In genomic region chr16:77076954-77077735, GRCm38 (mm10) we compare ENCODE assay signal across 11 mouse cellular contexts.
DNase-seq lines count a peak whose midpoint lies in the region; ATAC-seq and TF ChIP-seq lines count a peak whose summit lies in the region.
"Had no signal": no experiment of that assay in that cellular context is flagged by ENCODE, and none has a peak within 500 bp of the region (broad histone marks: within the 10 kb centered on the region; RNA-seq: fewer than 3 reads in every experiment).

No protein-coding gene starts in this region.

- no peak overlapping the region for H3K4me3 ChIP-seq in CH12.LX (replicated peaks in 1 of 3; ENCODE audit: low read depth in 2 of 3, low read length in 2 of 3, poor library complexity in 1 of 3)

- no peak overlapping the region for H3K27ac ChIP-seq in CH12.LX (ENCODE audit: insufficient read depth, low read depth)
- H3K27ac ChIP-seq: liver, embryonic 14.5 days had no signal

- H3K9me3 ChIP-seq in CH12.LX (replicated peaks; ENCODE audit: low read length), result no peaks in the 10 kb centered on the region

- TF ChIP-seq POLR2A in CH12.LX (IDR thresholded peaks at IDR 0.05; ENCODE audit: low read depth, low read length), result no peak

- dilution Hi-C loops in CH12.LX (cut with MboI; ENCODE audit: extremely low pct_ligation_motif_present, extremely low pct_unique_long_range_greater_than_20kb, low sequenced_read_pairs), result no loop called here

- TF ChIP-seq RAD21 in CH12.LX (IDR thresholded peaks at IDR 0.05; ENCODE audit: low read depth, low read length), result no peak

- H3K4me1 ChIP-seq in CH12.LX (ENCODE audit: control insufficient read depth in 1 of 2, insufficient read depth in 2 of 2), result peaks cover 0 to 4% of the 10 kb centered on the region in 2 experiments; a peak in 2 of 4 replicates

- peaks cover 34 to 66% of the 10 kb centered on the region in 2 experiments for H3K36me3 ChIP-seq in CH12.LX (replicated peaks in 1 of 2; ENCODE audit: control insufficient read depth in 1 of 2, insufficient read depth in 1 of 2, low read length in 1 of 2)

- DNase-seq in cerebellum, postnatal 4 days (ENCODE audit: low spot score in 2 of 2), result no peak
- DNase-seq in CH12.LX (ENCODE audit: extremely low read depth), result peak; percentile 26
- peak; percentile 67 to 70 for DNase-seq in cerebellum, postnatal 25 days
- DNase-seq in left cerebral cortex, adult 8-10 months (ENCODE audit: low spot score in 2 of 2), result peak; percentile 25 to 31
- DNase-seq in ovary, postnatal 14 days (ENCODE audit: low spot score), result no peak
- DNase-seq in kidney, adult 18-20 months, result no peak
- no peak for DNase-seq in urinary bladder, adult 2 months (ENCODE audit: low spot score)
- DNase-seq: midbrain, embryonic 14.5 days had no signal

- no peak for TF ChIP-seq EP300 in CH12.LX (IDR thresholded peaks at IDR 0.05; ENCODE audit: low read length)

- ATAC-seq in cerebellum, adult (ENCODE audit: insufficient number of reproducible peaks, low FRiP score, low TSS enrichment), result peak; percentile 88
- ATAC-seq: intestine, embryonic 16.5 days had no signal

- no peak for TF ChIP-seq CTCF in CH12.LX (conservative IDR thresholded peaks at IDR 0.05 in 1 of 2, IDR thresholded peaks at IDR 0.05 in 1 of 2; ENCODE audit: low read depth in 2 of 2, low read length in 2 of 2)

- H3K79me2 ChIP-seq in CH12.LX (replicated peaks; ENCODE audit: control insufficient read depth, extremely low read depth, insufficient read depth, poor library complexity, severe bottlenecking), result no peaks in the 10 kb centered on the region

- no peak overlapping the region for H3K9ac ChIP-seq in CH12.LX (ENCODE audit: insufficient read depth, low read depth)
- H3K9ac ChIP-seq: liver, embryonic 14.5 days had no signal

- H3K4me2 ChIP-seq in CH12.LX (ENCODE audit: insufficient read depth, low read depth, poor library complexity, severe bottlenecking), result no peak overlapping the region

- no peaks in the 10 kb centered on the region for H3K27me3 ChIP-seq in CH12.LX (replicated peaks)

- in situ Hi-C loops in CH12.LX (cut with MboI; ENCODE audit: low pct_ligation_motif_present, low pct_unique_long_range_greater_than_20kb, low sequenced_read_pairs), result no loop called here

TF ChIP-seq in CH12.LX, 34 proteins besides CTCF, POLR2A, EP300 and RAD21:
- TF ChIP-seq PAX5 (IDR thresholded peaks at IDR 0.05; ENCODE audit: low read length) (no peak), MEF2A (IDR thresholded peaks at IDR 0.05; ENCODE audit: borderline replicate concordance, low read depth, low read length) (peak; percentile 53; the same call in 1 of the 2 replicates)

Comparison
In these comparisons a context has a peak if more than half of its experiments do, and no peak if none do; other contexts are left out.
1. DNase-seq: peak in CH12.LX (single experiment), cerebellum, postnatal 25 days (2 of 2) and left cerebral cortex, adult 8-10 months (2 of 2); none in cerebellum, postnatal 4 days (0 of 2), ovary, postnatal 14 days (single experiment), kidney, adult 18-20 months (single experiment) and urinary bladder, adult 2 months (single experiment).